Mouse (Mus musculus): Measurements from ENCODE around the gene Aspn. TPM values are rescaled to one million over a fixed set of nuclear protein-coding genes. Genes with fewer than 3 reads are reported as not detected.
"Not testable (repeated sequence)": the region's sequence is repeated elsewhere in the genome, so short reads cannot be mapped to it uniquely, and the experiment has no call there.

Aspn gene
- total and polyA plus RNA-seq, 3 experiments: 4.3 to 16.7 (median 13.8) TPM

- Histone ChIP-seq H3K4me3 (no peak overlapping the region), H3K27ac (peak overlapping the region; percentile 63), H3K36me3 (ENCODE audit: control insufficient read depth, insufficient read depth, low read length) (no peaks in the 10 kb centered on the region), H3K79me2 (replicated peaks; ENCODE audit: control insufficient read depth, insufficient read depth, low read length) (no peaks in the 10 kb centered on the region), H3K4me1 (ENCODE audit: control insufficient read depth, insufficient read depth, low read length) (no peaks in the 10 kb centered on the region; the same call in 1 of the 2 replicates), H3K27me3 (ENCODE audit: control insufficient read depth, insufficient read depth, low read length) (no peaks in the 10 kb centered on the region), H3K9ac (ENCODE audit: low read depth, low read length) (no peak overlapping the region)
- WGBS: 67% methylated on average over 8 of the region's 8 CpGs
- TF ChIP-seq EP300 (IDR thresholded peaks at IDR 0.05; ENCODE audit: insufficient read depth, low read depth, low read length): no peak
- TF ChIP-seq POLR2A (IDR thresholded peaks at IDR 0.05; ENCODE audit: insufficient read depth, low read depth, low read length): no peak
- no peak for TF ChIP-seq CTCF (IDR thresholded peaks at IDR 0.05)
- intact Hi-C loops (cut with DNase I): loop anchor here (5.0 kb wide), 1 partner anchor 42 kb away; the partner anchor contains the start of gene Aspn
- DNase-seq: peak in 1 of 2 experiments; percentile 34
These were observed 40.2 kb downstream of the Aspn start for GRCm38 (mm10) chr13:49584307-49585005.

GRCm38 (mm10) chr13:49586062-49586461, 41.8 kb downstream of the Aspn start:
- Histone ChIP-seq H3K27ac (peak overlapping the region; percentile 18; the same call in 1 of the 2 replicates), H3K4me3 (no peak overlapping the region), H3K27me3 (ENCODE audit: control insufficient read depth, insufficient read depth, low read length) (no peaks in the 10 kb centered on the region), H3K36me3 (ENCODE audit: control insufficient read depth, insufficient read depth, low read length) (no peaks in the 10 kb centered on the region), H3K79me2 (replicated peaks; ENCODE audit: control insufficient read depth, insufficient read depth, low read length) (no peaks in the 10 kb centered on the region), H3K4me1 (ENCODE audit: control insufficient read depth, insufficient read depth, low read length) (no peaks in the 10 kb centered on the region; the same call in 1 of the 2 replicates), H3K9ac (ENCODE audit: low read depth, low read length) (no peak overlapping the region)
- intact Hi-C loops (cut with DNase I): no loop called here
- TF ChIP-seq EP300 (IDR thresholded peaks at IDR 0.05; ENCODE audit: insufficient read depth, low read depth, low read length): no peak
- TF ChIP-seq POLR2A (IDR thresholded peaks at IDR 0.05; ENCODE audit: insufficient read depth, low read depth, low read length): no peak
- TF ChIP-seq CTCF (IDR thresholded peaks at IDR 0.05): no peak
- no peak for DNase-seq
- WGBS: 80% methylated on average over 6 of the region's 6 CpGs

- H3K4me3 ChIP-seq; H3K36me3 ChIP-seq (ENCODE audit: control insufficient read depth, insufficient read depth, low read length); H3K4me1 ChIP-seq (ENCODE audit: control insufficient read depth, insufficient read depth, low read length); DNase-seq; H3K27me3 ChIP-seq (ENCODE audit: control insufficient read depth, insufficient read depth, low read length); H3K9ac ChIP-seq (ENCODE audit: low read depth, low read length); H3K27ac ChIP-seq; H3K79me2 ChIP-seq (replicated peaks; ENCODE audit: control insufficient read depth, insufficient read depth, low read length); intact Hi-C loops (cut with DNase I): not testable (repeated sequence)
- WGBS: 91% methylated on average over 2 of the region's 2 CpGs
These were observed 58.3 kb downstream of the Aspn start for GRCm38 (mm10) chr13:49602541-49602940.

GRCm38 (mm10) chr13:49603603-49604002, 59.4 kb downstream of the Aspn start:
- intact Hi-C loops (cut with DNase I): no loop called here
- no peaks in the 10 kb centered on the region for H3K4me1 ChIP-seq (ENCODE audit: control insufficient read depth, insufficient read depth, low read length)

DNA sequence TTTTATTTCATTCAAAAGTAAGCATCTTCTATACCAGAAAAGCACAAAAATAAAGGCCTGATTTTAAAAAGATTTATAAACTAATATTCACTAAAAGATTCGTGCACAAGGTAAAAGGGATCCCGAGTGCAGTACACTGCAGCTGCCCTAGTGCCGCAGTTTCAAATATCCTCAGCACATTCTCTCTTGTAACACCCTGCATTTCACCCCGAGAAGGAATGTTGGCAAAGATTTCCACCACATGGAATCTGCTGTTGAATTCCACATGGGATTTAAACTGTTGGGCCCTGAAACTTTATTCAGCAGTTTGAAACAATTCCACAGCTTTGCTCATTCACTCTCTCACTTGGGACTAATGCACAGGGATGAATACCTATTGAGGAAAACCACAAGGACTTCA, 63.5 kb downstream of the Aspn start, which contains the start of gene Ogn:
Gene Ogn (plus strand): TSS at position 333 of the 400 bp plus-strand sequence.
- H3K27ac ChIP-seq: peak within 1 kb of the TSS; percentile 82
- H3K79me2 ChIP-seq (replicated peaks; ENCODE audit: control insufficient read depth, insufficient read depth, low read length): no peaks in the 10 kb centered on the region
- WGBS: 46% methylated on average over 4 of the region's 4 CpGs
- peak; percentile 26 to 58 for DNase-seq
- peaks cover 1% of the 10 kb centered on the region for H3K4me1 ChIP-seq (ENCODE audit: control insufficient read depth, insufficient read depth, low read length)
- H3K36me3 ChIP-seq (ENCODE audit: control insufficient read depth, insufficient read depth, low read length): peaks cover 4% of the 10 kb centered on the region
- TF ChIP-seq CTCF (IDR thresholded peaks at IDR 0.05) (0 out of 2 replicates have a peak, but pooled peaks have one; percentile 25), POLR2A (IDR thresholded peaks at IDR 0.05; ENCODE audit: insufficient read depth, low read depth, low read length) (no peak)
- peak within 1 kb of the TSS; percentile 36 for H3K4me3 ChIP-seq
- intact Hi-C loops (cut with DNase I): no loop called here
- H3K27me3 ChIP-seq (ENCODE audit: control insufficient read depth, insufficient read depth, low read length): no peaks in the 10 kb centered on the region
- peak within 1 kb of the TSS; percentile 78; the same call in 1 of the 2 replicates for H3K9ac ChIP-seq (ENCODE audit: low read depth, low read length)

More at GRCm38 (mm10) chr13:49603603-49604002, 59.4 kb downstream of the Aspn start:
- Histone ChIP-seq H3K27me3 (ENCODE audit: control insufficient read depth, insufficient read depth, low read length) (no peaks in the 10 kb centered on the region), H3K27ac (no peak overlapping the region), H3K79me2 (replicated peaks; ENCODE audit: control insufficient read depth, insufficient read depth, low read length) (no peaks in the 10 kb centered on the region), H3K36me3 (ENCODE audit: control insufficient read depth, insufficient read depth, low read length) (no peaks in the 10 kb centered on the region), H3K4me3 (no peak overlapping the region), H3K9ac (ENCODE audit: low read depth, low read length) (no peak overlapping the region)
- no peak for DNase-seq
- TF ChIP-seq EP300 (IDR thresholded peaks at IDR 0.05; ENCODE audit: insufficient read depth, low read depth, low read length) (no peak), CTCF (IDR thresholded peaks at IDR 0.05) (no peak), POLR2A (IDR thresholded peaks at IDR 0.05; ENCODE audit: insufficient read depth, low read depth, low read length) (no peak)

DNA sequence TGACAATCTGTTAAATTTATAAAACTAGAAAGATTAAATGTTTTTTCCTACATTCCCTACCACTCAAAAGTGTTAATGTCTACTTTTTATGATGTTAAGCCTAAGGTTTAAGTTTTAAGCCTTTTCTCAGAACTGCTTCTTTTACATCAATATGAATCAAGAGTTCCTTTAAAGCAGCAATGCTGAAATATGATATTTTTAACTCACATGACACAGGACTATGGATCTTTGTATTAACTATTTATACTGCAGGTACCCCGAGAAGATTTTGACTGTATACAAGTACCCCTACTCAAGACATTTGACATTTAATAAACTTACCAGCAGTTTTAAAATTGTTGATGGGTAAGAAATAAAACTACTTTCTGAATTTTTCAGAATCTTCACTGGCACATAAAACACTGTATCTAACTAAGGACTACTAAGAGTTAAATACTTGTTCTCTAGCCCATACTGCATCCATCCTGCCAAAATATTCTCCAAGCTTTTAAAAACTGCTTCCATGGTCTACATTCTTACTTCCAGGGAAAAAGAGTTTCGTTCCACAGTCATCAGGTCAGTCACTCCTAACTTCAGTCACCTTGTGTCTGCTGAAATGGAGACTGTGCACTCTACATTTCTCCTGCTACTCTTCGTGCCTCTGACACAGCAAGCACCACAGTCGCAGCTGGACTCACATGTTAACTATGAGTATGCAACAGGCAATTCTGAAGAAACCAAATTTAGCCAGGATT, 64.5 kb downstream of the Aspn start:
- H3K9ac ChIP-seq (ENCODE audit: low read depth, low read length): peak overlapping the region; percentile 78
- intact Hi-C loops (cut with DNase I): no loop called here
- TF ChIP-seq CTCF (IDR thresholded peaks at IDR 0.05) (no peak), EP300 (IDR thresholded peaks at IDR 0.05; ENCODE audit: insufficient read depth, low read depth, low read length) (no peak), POLR2A (IDR thresholded peaks at IDR 0.05; ENCODE audit: insufficient read depth, low read depth, low read length) (no peak)
- DNase-seq: peak in 1 of 2 experiments; percentile 22
- H3K27ac ChIP-seq: peak overlapping the region; percentile 82
- H3K79me2 ChIP-seq (replicated peaks; ENCODE audit: control insufficient read depth, insufficient read depth, low read length): no peaks in the 10 kb centered on the region
- peak overlapping the region; percentile 36 for H3K4me3 ChIP-seq
- H3K36me3 ChIP-seq (ENCODE audit: control insufficient read depth, insufficient read depth, low read length): peaks cover 4% of the 10 kb centered on the region
- H3K4me1 ChIP-seq (ENCODE audit: control insufficient read depth, insufficient read depth, low read length): peaks cover 3% of the 10 kb centered on the region
- 48% methylated on average over 4 of the region's 4 CpGs for WGBS
- H3K27me3 ChIP-seq (ENCODE audit: control insufficient read depth, insufficient read depth, low read length): no peaks in the 10 kb centered on the region

Measured in heart, adult 2 months (tissue).